Mouse (Mus musculus) midbrain, embryonic 12.5 days (tissue): ENCODE measurements at regions not wholly inside any gene's neighbourhood (a gene's known extent, or its start where the extent isn't known, plus 50 kb on each side); places are given as distances from the start of the nearest gene placed in this dataset.

Source experiments
- ATAC-seq: fragments of 200-750 bp; cut with Nextera tagmentation; 2 replicates; pipeline ENCODE4 v1.8.0; 2017; ENCODE audit warnings: low read depth, moderate TSS enrichment, moderate library complexity; ENCODE audit not compliant: low FRiP score
- H3K27ac ChIP-seq: fragments of 300-500 bp; sonication (generic); replicated peaks from 2 replicates; pipeline ENCODE4 v1.5.1; 2016; ENCODE audit warnings: mild to moderate bottlenecking
- H3K27me3 ChIP-seq: fragments of 300-500 bp; sonication (generic); 2 replicates; pipeline ENCODE4 v1.6.1; 2016; ENCODE audit warnings: mild to moderate bottlenecking
- H3K36me3 ChIP-seq: fragments of 300-500 bp; sonication (generic); 2 replicates; pipeline ENCODE4 v1.6.1; 2016
- H3K4me1 ChIP-seq: fragments of 300-500 bp; sonication (generic); 2 replicates; pipeline ENCODE4 v1.6.1; 2016
- H3K4me2 ChIP-seq: fragments of 300-500 bp; sonication (generic); replicated peaks from 2 replicates; pipeline ENCODE4 v1.6.1; 2016; ENCODE audit warnings: mild to moderate bottlenecking, moderate library complexity
- H3K4me3 ChIP-seq: fragments of 300-500 bp; sonication (generic); 2 replicates; pipeline ENCODE4 v1.5.1; 2016; ENCODE audit warnings: mild to moderate bottlenecking
- H3K9ac ChIP-seq: fragments of 300-500 bp; sonication (generic); replicated peaks from 2 replicates; pipeline ENCODE4 v1.6.1; 2016; ENCODE audit warnings: mild to moderate bottlenecking, moderate library complexity
- H3K9me3 ChIP-seq: fragments of 300-500 bp; sonication (generic); 2 replicates; pipeline ENCODE4 v1.6.1; 2016; ENCODE audit warnings: mild to moderate bottlenecking
- WGBS: fragments of 180-500 bp; shearing (Covaris S2); methylation state at CpG from one replicate; pipeline ENCODE4 v1.1.7; 2016; 5-methylcytosine and 5-hydroxymethylcytosine counted together

GRCm38 (mm10) chr8:56784441-56784840, 233.6 kb downstream of the Fbxo8 start:
- Histone ChIP-seq H3K36me3 (no peaks in the 10 kb centered on the region), H3K4me3 (no peak overlapping the region), H3K9ac (no peak overlapping the region), H3K4me1 (no peaks in the 10 kb centered on the region), H3K9me3 (no peaks in the 10 kb centered on the region), H3K27ac (no peak overlapping the region), H3K4me2 (no peak overlapping the region), H3K27me3 (no peaks in the 10 kb centered on the region)
- 78% methylated on average over 2 of the region's 2 CpGs for WGBS
- no peak for ATAC-seq

- no peak for ATAC-seq
- H3K4me1 ChIP-seq, result no peaks in the 10 kb centered on the region
- no peak overlapping the region for H3K9ac ChIP-seq
- WGBS, result 84% methylated on average over 2 of the region's 2 CpGs
- H3K4me2 ChIP-seq, result no peak overlapping the region
- no peak overlapping the region for H3K27ac ChIP-seq
- H3K4me3 ChIP-seq, result no peak overlapping the region
- no peaks in the 10 kb centered on the region for H3K36me3 ChIP-seq
- no peaks in the 10 kb centered on the region for H3K27me3 ChIP-seq
- no peaks in the 10 kb centered on the region for H3K9me3 ChIP-seq
Measured at GRCm38 (mm10) chr8:56789549-56790270, 238.8 kb downstream of the Fbxo8 start.

GRCm38 (mm10) chr8:56832651-56833050, 281.8 kb downstream of the Fbxo8 start:
- Histone ChIP-seq H3K9ac (no peak overlapping the region), H3K27ac (no peak overlapping the region), H3K4me1 (no peaks in the 10 kb centered on the region), H3K27me3 (no peaks in the 10 kb centered on the region), H3K36me3 (no peaks in the 10 kb centered on the region), H3K9me3 (no peaks in the 10 kb centered on the region), H3K4me2 (no peak overlapping the region), H3K4me3 (no peak overlapping the region)
- ATAC-seq, result no peak
- 93% methylated on average over 5 of the region's 5 CpGs for WGBS

- no peak for ATAC-seq
- Histone ChIP-seq H3K9ac (no peak overlapping the region), H3K27me3 (no peaks in the 10 kb centered on the region), H3K27ac (no peak overlapping the region), H3K4me2 (no peak overlapping the region), H3K4me1 (no peaks in the 10 kb centered on the region), H3K36me3 (no peaks in the 10 kb centered on the region), H3K9me3 (no peaks in the 10 kb centered on the region), H3K4me3 (no peak overlapping the region)
- 60% methylated on average over 4 of the region's 4 CpGs for WGBS
Measured at GRCm38 (mm10) chr8:56833129-56833528, 282.2 kb downstream of the Fbxo8 start.

GRCm38 (mm10) chr8:56883449-56883848, 332.6 kb downstream of the Fbxo8 start:
- WGBS, result 33% methylated on average over 8 of the region's 8 CpGs
- Histone ChIP-seq H3K4me1 (no peaks in the 10 kb centered on the region), H3K36me3 (no peaks in the 10 kb centered on the region), H3K9ac (no peak overlapping the region), H3K27me3 (no peaks in the 10 kb centered on the region), H3K9me3 (no peaks in the 10 kb centered on the region), H3K4me2 (no peak overlapping the region), H3K4me3 (no peak overlapping the region), H3K27ac (no peak overlapping the region)
- ATAC-seq, result peak; percentile 38; the same call in 1 of the 2 replicates

GRCm38 (mm10) chr8:56884195-56884594, 333.3 kb downstream of the Fbxo8 start:
- H3K27me3 ChIP-seq, result no peaks in the 10 kb centered on the region
- no peaks in the 10 kb centered on the region for H3K36me3 ChIP-seq
- no peak overlapping the region for H3K27ac ChIP-seq
- no peak overlapping the region for H3K9ac ChIP-seq
- 32% methylated on average over 1 of the region's 1 CpGs for WGBS
- H3K4me1 ChIP-seq, result no peaks in the 10 kb centered on the region
- no peak overlapping the region for H3K4me3 ChIP-seq
- no peak for ATAC-seq
- H3K4me2 ChIP-seq, result no peak overlapping the region
- no peaks in the 10 kb centered on the region for H3K9me3 ChIP-seq

GRCm38 (mm10) chr8:56893638-56894037, 342.7 kb downstream of the Fbxo8 start:
- no peaks in the 10 kb centered on the region for H3K4me1 ChIP-seq
- no peaks in the 10 kb centered on the region for H3K9me3 ChIP-seq
- H3K9ac ChIP-seq, result no peak overlapping the region
- H3K4me2 ChIP-seq, result no peak overlapping the region
- WGBS, result 68% methylated on average over 3 of the region's 3 CpGs
- no peak overlapping the region for H3K4me3 ChIP-seq
- no peak for ATAC-seq
- H3K27me3 ChIP-seq, result no peaks in the 10 kb centered on the region
- H3K27ac ChIP-seq, result no peak overlapping the region
- H3K36me3 ChIP-seq, result no peaks in the 10 kb centered on the region

- Histone ChIP-seq H3K27ac (no peak overlapping the region), H3K9ac (no peak overlapping the region), H3K4me1 (no peaks in the 10 kb centered on the region), H3K9me3 (no peaks in the 10 kb centered on the region), H3K4me2 (no peak overlapping the region), H3K27me3 (no peaks in the 10 kb centered on the region), H3K36me3 (no peaks in the 10 kb centered on the region), H3K4me3 (no peak overlapping the region)
- 90% methylated on average over 5 of the region's 5 CpGs for WGBS
- ATAC-seq, result no peak
Measured at GRCm38 (mm10) chr8:56915362-56915761, 364.5 kb downstream of the Fbxo8 start.

GRCm38 (mm10) chr8:56915989-56916388, 365.1 kb downstream of the Fbxo8 start:
- 78% methylated on average over 5 of the region's 5 CpGs for WGBS
- Histone ChIP-seq H3K27me3 (no peaks in the 10 kb centered on the region), H3K36me3 (no peaks in the 10 kb centered on the region), H3K4me1 (no peaks in the 10 kb centered on the region), H3K27ac (no peak overlapping the region), H3K9me3 (no peaks in the 10 kb centered on the region), H3K4me2 (no peak overlapping the region), H3K9ac (no peak overlapping the region), H3K4me3 (no peak overlapping the region)
- ATAC-seq, result no peak

GRCm38 (mm10) chr8:56924724-56925123, 373.8 kb downstream of the Fbxo8 start:
- 33% methylated on average over 1 of the region's 1 CpGs for WGBS
- ATAC-seq, result no peak
- Histone ChIP-seq H3K4me2 (no peak overlapping the region), H3K36me3 (no peaks in the 10 kb centered on the region), H3K4me1 (0 out of 2 replicates have a peak, but pooled peaks cover 4% of the 10 kb centered on the region), H3K27ac (no peak overlapping the region), H3K4me3 (no peak overlapping the region), H3K9me3 (no peaks in the 10 kb centered on the region), H3K9ac (no peak overlapping the region), H3K27me3 (no peaks in the 10 kb centered on the region)

GRCm38 (mm10) chr8:56927166-56927565, 376.3 kb downstream of the Fbxo8 start:
- Histone ChIP-seq H3K36me3 (no peaks in the 10 kb centered on the region), H3K9me3 (no peaks in the 10 kb centered on the region), H3K9ac (no peak overlapping the region), H3K4me3 (no peak overlapping the region), H3K4me1 (0 out of 2 replicates have a peak, but pooled peaks cover 4% of the 10 kb centered on the region), H3K27me3 (no peaks in the 10 kb centered on the region), H3K27ac (no peak overlapping the region), H3K4me2 (no peak overlapping the region)
- 97% methylated on average over 1 of the region's 1 CpGs for WGBS
- ATAC-seq, result no peak

- Histone ChIP-seq H3K27ac (no peak overlapping the region), H3K4me3 (no peak overlapping the region), H3K9ac (no peak overlapping the region), H3K4me2 (no peak overlapping the region), H3K27me3 (no peaks in the 10 kb centered on the region), H3K36me3 (no peaks in the 10 kb centered on the region), H3K4me1 (0 out of 2 replicates have a peak, but pooled peaks cover 4% of the 10 kb centered on the region), H3K9me3 (no peaks in the 10 kb centered on the region)
- 73% methylated on average over 6 of the region's 6 CpGs for WGBS
- ATAC-seq, result no peak
Measured at GRCm38 (mm10) chr8:56929076-56929475, 378.2 kb downstream of the Fbxo8 start.

- Histone ChIP-seq H3K36me3 (no peaks in the 10 kb centered on the region), H3K9me3 (no peaks in the 10 kb centered on the region), H3K4me1 (0 out of 2 replicates have a peak, but pooled peaks cover 4% of the 10 kb centered on the region), H3K9ac (no peak overlapping the region), H3K4me3 (no peak overlapping the region), H3K4me2 (no peak overlapping the region), H3K27ac (no peak overlapping the region), H3K27me3 (no peaks in the 10 kb centered on the region)
- WGBS, result 79% methylated on average over 6 of the region's 6 CpGs
- no peak for ATAC-seq
Measured at GRCm38 (mm10) chr8:56932421-56932820, 381.5 kb downstream of the Fbxo8 start.
